Mouse (Mus musculus) heart, postnatal 4 days (tissue): ENCODE measurements around the gene Nmnat2. TPM values are rescaled to one million over a fixed set of nuclear protein-coding genes. Genes with fewer than 3 reads are reported as not detected.

Experiments
- DNase-seq: peaks from one replicate; pipeline ENCODE4 v3.0.0; 2021
- total RNA-seq, 2 experiments: library from RNA; stranded (reverse); gene quantifications; 2 replicates each; pipeline ENCODE4 v1.2.3; 2021

Gene Nmnat2
- total RNA-seq, 2 experiments from 2014 or later: 1.2 to 1.5 TPM

GRCm38 (mm10) chr1:153094226-153095076 is 139.7 kb downstream of the Nmnat2 start:
- DNase-seq: no peak

- DNase-seq: no peak
Measured at GRCm38 (mm10) chr1:153095328-153095727, 140.5 kb downstream of the Nmnat2 start.

- no peak for DNase-seq
Measured at GRCm38 (mm10) chr1:153095826-153096727, 141.3 kb downstream of the Nmnat2 start.

- no peak for DNase-seq
Measured at GRCm38 (mm10) chr1:153097017-153097675, 142.4 kb downstream of the Nmnat2 start.

- no peak for DNase-seq
Measured at GRCm38 (mm10) chr1:153098586-153098985, 143.8 kb downstream of the Nmnat2 start.

- DNase-seq: peak; percentile 21
Measured at GRCm38 (mm10) chr1:153100912-153101311, 146.1 kb downstream of the Nmnat2 start.

GRCm38 (mm10) chr1:153101327-153101880 is 146.6 kb downstream of the Nmnat2 start:
- peak; percentile 71 for DNase-seq

GRCm38 (mm10) chr1:153102296-153103185 is 147.7 kb downstream of the Nmnat2 start:
- peak; percentile 37 for DNase-seq

- no peak for DNase-seq
Measured at GRCm38 (mm10) chr1:153103186-153103554, 148.4 kb downstream of the Nmnat2 start.

- DNase-seq: no peak
Measured at GRCm38 (mm10) chr1:153104804-153105203, 150.0 kb downstream of the Nmnat2 start.

GRCm38 (mm10) chr1:153107866-153108265 is 153.1 kb downstream of the Nmnat2 start:
- no peak for DNase-seq

- DNase-seq: no peak
Measured at GRCm38 (mm10) chr1:153109346-153109745, 154.6 kb downstream of the Nmnat2 start.

GRCm38 (mm10) chr1:153109836-153110235 is 155.0 kb downstream of the Nmnat2 start:
- DNase-seq: no peak

GRCm38 (mm10) chr1:153111596-153111995 is 156.8 kb downstream of the Nmnat2 start:
- no peak for DNase-seq

GRCm38 (mm10) chr1:153115315-153115714 is 160.5 kb downstream of the Nmnat2 start:
- DNase-seq: no peak

- DNase-seq: no peak
Measured at GRCm38 (mm10) chr1:153120544-153120943, 165.8 kb downstream of the Nmnat2 start.

- DNase-seq: no peak
Measured at GRCm38 (mm10) chr1:153121320-153121719, 166.5 kb downstream of the Nmnat2 start.

- no peak for DNase-seq
Measured at GRCm38 (mm10) chr1:153122764-153123163, 168.0 kb downstream of the Nmnat2 start.

- no peak for DNase-seq
Measured at GRCm38 (mm10) chr1:153124502-153124901, 169.7 kb downstream of the Nmnat2 start.

- no peak for DNase-seq
Measured at GRCm38 (mm10) chr1:153125287-153126275, 170.8 kb downstream of the Nmnat2 start.
